Mouse (Mus musculus): ENCODE results near the gene Dnah14.

The Dnah14 gene

DNA sequence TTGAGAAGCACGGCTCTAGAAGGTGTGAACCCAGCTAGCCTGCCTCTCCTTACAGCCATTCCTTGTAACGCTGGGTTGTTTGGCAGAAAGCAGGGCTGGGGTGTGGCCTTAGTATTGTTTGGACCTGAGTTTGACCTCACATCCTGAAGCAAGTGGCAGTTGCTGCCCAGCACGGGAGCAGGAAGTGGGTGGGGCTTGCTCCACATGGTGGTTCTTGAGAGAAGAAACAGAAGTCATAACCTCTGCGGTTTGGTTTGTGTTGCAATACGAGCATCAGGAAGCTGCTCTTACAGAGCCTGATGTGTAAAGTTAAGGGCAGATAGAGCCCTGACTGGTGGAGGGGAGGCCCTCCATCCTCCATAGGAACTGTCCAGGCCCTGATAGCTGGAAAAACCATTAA is 284.3 kb downstream of the Dnah14 start:
- peak; percentile 88 for DNase-seq

DNA sequence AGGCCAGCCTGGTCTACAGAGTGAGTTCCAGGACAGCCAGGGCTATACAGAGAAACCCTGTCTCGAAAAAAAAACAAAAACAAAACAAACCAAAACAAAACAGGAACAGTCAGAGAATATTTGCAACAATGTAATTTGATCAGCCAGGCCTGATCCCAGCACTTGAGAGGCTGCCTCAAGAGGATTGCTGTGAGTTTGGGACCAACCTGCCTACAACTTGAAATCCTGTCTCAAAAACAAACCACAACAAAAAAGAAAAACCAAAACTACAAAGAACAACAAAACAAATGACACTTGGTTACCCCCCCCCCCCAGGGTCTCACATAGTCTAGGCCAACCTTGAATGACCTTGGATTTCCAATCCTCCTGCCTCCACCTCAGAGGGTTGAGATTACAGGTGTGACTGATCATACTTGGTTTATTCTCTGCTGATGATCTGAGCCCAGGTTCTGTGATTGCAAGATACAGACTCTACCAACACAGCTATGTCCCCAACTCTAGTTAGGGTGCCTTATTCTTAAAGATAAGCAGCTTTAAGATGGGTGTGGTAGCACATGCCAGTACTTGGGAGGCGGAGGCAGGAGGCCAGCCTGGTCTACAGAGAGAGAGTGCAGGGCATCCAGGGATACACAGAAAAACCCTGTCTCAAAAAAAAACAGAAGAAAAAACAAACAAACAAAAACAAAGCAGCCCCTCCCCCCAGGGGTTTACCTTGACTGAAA is 285.0 kb downstream of the Dnah14 start:
- no peak for DNase-seq

DNA sequence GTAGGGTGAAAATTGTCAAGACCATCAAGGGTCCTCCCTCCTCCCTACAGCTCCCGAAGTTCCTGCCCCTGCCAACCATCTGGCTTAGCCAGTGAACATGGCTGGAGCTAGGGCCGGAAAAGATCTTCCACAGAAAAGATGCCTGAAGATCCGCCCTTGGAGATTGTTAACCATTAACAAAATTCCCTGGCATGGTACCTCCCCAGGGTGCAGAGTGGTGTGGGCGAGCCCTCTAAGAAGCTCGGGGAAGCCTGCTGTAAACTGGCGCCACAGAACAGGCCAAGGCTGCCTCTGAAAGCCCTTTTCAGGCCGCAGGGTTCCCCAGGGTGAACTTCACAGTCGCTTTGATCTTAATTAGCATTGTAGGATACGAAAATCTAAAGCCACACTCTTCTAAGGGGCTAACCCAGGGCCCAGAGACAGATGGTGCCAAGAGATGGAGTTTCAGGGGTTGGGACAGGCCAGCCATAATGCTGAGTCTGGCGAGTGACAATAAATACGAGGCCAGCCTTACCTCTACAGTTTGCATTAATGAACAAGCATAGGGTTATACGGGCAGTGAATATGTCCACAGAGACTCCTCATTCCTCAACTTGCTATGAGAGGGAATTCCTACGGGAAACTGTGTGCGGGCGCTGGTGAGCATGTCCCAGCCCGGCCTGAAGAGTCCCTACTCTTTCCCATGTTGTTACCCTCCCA is 286.5 kb downstream of the Dnah14 start:
- DNase-seq: peak; percentile 33

DNA sequence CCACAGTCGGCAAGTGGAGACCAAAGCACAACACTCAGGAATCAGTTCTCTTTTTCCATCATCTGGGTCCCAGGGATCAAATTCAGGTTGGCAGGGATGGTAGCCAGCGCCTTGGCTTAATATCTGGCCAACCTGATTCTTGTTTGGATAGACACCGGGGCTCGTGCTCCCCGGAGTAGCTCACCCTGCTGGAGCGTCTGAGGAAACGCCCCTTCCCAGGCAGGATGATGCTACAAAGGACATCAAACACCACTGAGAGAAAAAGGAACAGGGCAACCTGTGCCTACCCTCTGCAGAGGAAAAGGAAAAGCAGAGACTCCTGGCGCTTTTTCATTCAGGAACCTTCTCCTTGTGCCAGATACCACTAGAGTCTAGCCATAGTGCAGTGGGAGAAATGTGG is 287.1 kb downstream of the Dnah14 start:
- DNase-seq: no peak
